Mouse (Mus musculus): ENCODE measurements around the gene Tfeb.

Tfeb gene

GRCm38 (mm10) chr17:47712889-47713571 is 23.8 kb upstream of the Tfeb start:
- DNase-seq, result no peak

GRCm38 (mm10) chr17:47715037-47715436 is 21.8 kb upstream of the Tfeb start:
- no peak for DNase-seq

GRCm38 (mm10) chr17:47721183-47721582 is 15.6 kb upstream of the Tfeb start:
- no peak for DNase-seq

DNA sequence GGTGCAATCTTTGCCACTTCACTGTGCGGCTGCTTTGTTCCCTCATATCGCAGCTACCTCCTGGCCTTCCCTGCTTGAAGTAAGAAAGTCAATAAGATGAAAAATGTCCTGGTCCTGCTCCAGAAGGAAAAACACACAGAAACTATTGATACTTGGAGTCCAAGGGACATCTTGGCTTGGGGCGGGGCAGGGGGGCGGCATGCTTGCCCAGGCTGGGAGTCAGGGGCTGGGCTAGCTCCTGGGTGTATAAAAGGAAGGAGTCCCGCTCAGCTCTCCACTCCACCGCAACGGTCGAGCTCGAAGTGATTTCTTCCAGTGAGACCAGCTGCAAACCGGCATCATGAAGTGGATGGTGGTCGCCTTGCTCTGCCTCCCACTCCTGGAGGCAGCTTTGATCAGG is 10.3 kb upstream of the Tfeb start, which contains the start of gene Pgc:
Gene Pgc, plus strand, starts transcription at position 277 of the 400 bp plus-strand sequence.
- DNase-seq, result no peak

DNA sequence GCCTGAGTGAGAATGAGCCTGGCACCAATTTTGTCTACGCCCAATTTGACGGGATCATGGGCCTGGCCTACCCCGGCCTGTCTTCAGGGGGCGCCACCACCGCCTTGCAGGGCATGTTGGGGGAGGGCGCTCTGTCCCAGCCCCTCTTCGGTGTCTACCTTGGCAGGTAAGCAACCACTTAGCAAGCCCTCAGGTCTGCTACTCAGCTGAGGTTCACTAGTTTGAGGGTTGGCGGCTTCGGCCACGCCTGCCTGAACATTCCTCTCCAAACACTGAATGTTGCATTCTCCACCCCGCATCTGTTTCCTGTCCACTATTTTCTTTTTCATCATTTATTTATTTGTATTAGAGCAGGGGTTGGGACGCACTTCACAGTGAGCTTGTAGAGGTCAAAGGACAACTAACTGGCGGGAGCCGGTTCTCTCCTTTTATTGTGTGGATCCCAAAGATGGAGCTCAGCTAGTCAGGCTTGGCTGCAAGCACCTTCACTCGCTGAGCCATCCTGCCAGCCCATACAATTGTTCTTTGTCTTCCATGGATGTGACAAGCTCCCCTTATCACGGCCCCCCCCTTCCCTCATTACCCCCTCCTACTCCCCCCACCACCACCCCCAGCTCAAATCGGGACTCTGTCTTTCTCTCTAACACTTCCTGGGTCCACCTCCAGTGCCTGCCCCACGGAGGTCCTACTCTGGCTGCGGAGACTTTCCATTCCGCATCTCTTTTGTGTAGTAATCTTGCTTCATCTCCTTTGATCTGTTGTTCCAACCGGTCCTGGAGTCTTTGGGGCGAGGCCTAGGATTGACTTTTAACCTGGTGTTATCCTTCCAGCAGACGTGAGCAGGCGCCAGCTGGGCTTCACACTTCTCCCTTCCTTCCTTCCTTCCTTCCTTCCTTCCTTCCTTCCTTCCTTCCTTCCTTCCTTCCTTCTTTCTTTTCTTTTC is 5.9 kb upstream of the Tfeb start:
- no peak for DNase-seq

GRCm38 (mm10) chr17:47735553-47736100 is 1.2 kb upstream of the Tfeb start:
- no peak for DNase-seq

- peak; percentile 83 for DNase-seq
These were observed 638 bp downstream of the Tfeb start for GRCm38 (mm10) chr17:47737271-47738065.

DNA sequence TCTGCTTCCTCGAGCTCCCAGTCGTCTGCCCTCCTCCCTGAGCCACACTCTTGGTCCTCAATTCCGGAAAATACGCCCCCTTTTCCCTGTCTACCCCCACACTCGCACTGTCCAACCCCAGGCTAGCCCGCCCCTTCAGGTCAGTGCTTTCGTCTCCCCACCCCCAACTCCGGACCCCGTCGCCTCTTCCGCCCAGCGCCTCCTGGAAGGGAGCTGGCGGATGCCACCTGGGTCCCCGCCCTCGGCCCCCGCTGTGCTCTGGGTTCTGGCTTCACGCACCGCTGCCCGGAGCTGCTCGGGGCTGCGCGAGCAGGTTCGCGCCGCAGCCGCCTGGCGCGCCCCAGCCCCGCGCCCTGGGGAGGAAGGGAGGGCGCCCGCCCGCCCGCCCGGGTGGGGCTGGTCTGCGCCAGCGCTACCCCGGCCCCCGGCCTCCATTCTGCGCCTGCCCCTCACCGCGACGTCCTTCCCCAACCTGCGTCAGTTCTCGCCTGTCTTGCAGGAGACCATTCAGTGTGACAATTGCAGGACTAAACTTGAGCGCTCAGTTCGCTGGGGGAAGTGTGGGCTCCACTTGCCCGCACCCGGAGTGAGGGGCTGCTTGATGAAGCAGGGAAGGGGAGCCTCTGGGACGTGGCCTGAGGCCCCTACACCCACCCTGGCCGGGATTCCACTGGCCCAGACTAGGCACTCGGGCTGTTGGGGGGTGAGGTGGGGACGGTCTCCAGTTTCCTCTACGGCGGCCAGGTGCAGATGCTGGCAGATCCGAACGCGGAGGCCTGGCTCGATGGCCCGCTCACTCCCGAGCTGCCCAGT is 1.4 kb downstream of the Tfeb start:
- DNase-seq, result peak; percentile 57

GRCm38 (mm10) chr17:47738879-47739798 is 2.3 kb downstream of the Tfeb start:
- no peak for DNase-seq

DNA sequence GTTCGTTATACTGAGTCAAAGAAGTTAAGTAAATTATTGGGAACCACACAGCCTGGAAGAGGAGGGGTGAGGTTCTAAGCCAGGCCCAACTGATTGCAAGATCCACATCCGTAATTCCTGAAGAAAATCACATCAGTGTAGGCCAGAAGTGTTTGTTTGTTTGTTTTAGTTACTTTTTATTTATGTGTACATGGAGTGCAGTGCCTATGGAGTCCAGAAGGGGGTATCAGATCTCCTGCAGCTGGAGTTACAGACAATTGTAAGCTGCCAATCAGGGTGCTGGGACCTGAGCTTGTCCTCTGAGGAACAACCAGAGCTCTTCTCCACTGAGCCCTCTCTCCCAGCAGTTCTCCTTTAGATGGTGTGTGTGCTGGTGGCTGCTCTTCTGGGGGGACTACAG is 3.4 kb downstream of the Tfeb start:
- DNase-seq, result no peak

DNA sequence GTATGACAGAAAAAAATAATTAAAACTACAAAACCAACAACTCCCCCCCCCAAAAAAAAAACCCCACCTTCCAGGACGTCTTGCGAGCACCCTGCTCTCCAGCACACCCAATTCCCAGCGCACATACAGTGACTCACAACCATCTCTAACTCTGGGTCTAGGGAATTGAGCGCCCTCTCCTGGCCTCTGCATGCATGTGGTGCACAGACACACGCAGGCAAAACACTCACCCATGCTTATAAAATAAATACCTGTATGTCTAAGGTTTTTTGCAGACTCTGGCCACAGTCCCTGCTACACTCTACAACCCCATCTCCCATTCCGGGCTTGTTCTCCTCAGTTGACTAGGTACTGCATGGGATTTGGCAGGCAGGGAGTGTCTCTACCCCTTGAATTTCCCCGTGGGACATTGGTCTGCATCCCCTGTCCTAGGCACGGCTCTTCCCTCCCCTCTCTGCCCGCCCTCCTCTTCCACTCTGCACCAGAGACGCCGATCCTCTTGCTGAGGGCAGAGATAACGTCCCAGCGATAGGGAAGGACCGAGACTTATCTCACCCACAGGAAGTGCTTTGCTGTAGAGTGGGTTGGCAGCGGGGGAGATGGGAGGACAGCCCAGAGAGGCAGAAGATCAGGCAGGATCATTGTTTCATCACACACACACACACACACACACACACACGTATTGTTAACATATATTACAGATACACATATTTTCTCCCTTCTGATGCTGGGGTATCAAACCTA is 6.3 kb downstream of the Tfeb start:
- DNase-seq, result no peak

DNA sequence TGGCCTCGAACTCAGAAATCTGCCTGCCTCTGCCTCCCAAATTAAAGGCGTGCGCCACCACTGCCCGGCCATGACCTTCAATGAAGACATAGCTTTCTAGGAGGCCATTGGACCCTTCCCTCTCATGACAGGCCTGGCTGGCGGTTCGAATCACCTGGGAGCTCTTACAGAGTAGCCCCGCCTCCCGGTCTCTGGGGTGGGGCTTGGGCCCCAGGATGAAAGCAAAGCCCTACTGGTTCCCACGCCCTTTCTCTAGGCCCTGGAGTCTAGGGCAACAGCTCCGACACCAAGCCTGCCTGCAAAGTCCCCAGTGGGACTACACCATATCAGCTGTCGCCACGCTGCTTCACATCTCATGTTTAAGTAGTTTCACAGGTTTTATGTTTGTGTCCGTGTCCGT is 7.3 kb downstream of the Tfeb start:
- DNase-seq, result no peak

DNA sequence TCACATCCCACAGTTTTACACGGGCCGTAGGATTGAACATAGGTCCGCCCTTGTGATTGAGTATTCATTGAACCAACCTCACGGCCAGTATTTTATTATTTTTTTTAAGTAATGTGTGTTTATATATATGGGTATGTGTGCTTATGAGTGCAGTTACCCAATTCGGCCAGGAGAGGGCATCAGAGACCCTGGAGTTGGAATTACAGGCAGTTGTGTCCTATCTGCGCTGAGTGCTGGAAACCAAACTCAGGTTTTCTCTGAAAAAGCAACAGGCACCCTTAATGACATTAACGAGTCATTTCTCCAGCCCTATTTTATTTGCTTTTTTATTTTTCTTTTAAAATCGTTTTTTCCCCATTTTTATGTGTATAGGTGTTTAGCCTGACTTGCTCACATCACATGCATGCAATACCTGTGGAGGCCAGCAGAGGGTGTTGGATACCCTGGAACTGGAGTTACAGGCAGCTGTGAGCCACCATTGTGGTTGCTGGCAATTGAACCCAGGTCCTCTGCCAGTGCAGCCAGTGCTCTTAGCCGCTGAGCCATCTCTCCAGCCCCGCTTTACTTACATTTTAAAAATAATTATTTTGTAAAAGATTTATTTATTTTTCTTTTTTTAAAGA is 8.0 kb downstream of the Tfeb start:
- no peak for DNase-seq

- no peak for DNase-seq
These were observed 12.1 kb downstream of the Tfeb start for GRCm38 (mm10) chr17:47748791-47749553.

GRCm38 (mm10) chr17:47749626-47750025 is 12.8 kb downstream of the Tfeb start:
- DNase-seq, result no peak

- DNase-seq, result no peak
These were observed 13.3 kb downstream of the Tfeb start for GRCm38 (mm10) chr17:47750101-47750500.

GRCm38 (mm10) chr17:47751811-47752210 is 15.0 kb downstream of the Tfeb start:
- DNase-seq, result no peak

- DNase-seq, result no peak
These were observed 16.4 kb downstream of the Tfeb start for GRCm38 (mm10) chr17:47753130-47753775.
